Mouse (Mus musculus): ENCODE results near the gene 4931406C07Rik. TPM values are rescaled to one million over a fixed set of nuclear protein-coding genes. Genes with fewer than 3 reads are reported as not detected.

Gene 4931406C07Rik
- 1.5 and 1.9 TPM in 2 replicates for polyA plus RNA-seq (2012)

DNA sequence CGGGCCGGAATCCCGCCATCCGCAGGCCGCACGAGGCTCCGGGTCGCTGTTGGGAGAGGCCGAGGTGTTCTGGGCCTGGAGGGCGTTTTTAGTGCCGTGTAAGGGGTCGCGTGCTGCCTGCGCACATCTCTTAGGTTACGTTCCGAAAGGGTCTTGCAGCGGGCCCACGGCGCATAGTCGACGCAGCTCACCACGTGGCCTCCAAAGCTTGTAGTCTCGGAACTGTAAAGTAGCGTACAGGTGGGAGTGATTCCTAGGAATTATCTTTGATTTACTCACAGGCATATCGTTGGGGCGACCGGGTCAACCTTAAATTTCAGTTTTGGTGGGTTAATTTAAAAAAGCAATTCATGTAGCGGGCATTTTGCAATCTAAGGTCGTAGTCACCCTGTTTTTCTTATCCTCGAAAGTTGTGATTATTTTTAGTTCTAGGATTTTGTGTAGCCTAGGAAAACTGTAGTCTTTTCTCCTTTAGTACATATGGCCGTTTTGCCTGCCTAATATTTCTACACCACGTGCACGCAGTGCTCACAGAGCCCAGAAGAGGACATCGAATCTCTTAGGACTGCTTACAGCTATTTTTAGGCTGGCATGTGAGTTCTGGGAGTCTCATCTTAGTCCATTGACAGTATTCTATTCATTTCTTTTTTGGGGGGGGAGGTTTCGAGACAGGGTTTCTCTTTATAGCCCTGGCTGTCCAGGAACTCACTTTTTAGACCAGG, at the start of gene 4931406C07Rik:
Gene 4931406C07Rik (minus strand): TSS at position 51 of the 722 bp plus-strand sequence.

DNA sequence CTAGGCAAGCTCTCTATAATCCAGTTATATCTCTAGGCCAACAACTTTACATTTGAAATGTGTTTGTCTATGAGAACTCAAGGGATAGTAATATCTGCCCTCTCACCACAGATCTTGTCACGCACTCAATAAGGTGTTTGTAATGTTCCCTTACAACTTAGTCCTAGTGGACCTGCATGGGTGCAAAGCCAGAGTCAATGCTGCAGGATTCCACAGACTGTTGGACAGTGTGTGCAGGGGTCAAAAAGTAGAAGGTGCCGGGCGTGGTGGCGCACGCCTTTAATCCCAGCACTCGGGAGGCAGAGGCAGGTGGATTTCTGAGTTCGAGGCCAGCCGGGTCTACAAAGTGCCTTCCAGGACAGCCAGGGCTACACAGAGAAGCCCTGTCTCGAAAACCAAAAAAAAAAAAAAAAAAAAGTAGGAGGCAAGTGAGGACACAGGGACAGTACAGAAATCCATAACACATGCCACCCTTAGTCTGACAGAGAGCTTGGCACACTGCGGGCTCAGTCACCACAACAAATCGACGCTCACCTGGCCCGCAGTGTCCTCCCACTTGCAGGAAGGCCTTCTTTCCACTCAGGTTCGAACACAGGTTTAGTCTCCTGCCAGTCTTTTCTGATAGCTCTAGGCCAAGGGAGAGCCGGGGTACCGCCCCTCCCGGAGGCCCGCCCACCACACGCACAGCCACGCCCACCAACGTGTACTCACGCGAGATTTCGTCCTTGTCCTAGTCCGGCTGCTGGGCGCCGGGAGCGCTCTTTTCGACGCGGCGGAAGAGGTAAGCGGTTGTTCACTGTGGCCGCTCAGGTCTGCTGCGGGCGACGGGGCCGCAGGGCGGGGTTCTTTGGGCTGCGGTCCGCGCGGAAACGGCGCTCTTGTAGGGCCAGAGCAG, 498 bp downstream of the 4931406C07Rik start, which contains the start of gene Taf1d:
Gene Taf1d (plus strand): TSS at position 712 of the 895 bp plus-strand sequence.

DNA sequence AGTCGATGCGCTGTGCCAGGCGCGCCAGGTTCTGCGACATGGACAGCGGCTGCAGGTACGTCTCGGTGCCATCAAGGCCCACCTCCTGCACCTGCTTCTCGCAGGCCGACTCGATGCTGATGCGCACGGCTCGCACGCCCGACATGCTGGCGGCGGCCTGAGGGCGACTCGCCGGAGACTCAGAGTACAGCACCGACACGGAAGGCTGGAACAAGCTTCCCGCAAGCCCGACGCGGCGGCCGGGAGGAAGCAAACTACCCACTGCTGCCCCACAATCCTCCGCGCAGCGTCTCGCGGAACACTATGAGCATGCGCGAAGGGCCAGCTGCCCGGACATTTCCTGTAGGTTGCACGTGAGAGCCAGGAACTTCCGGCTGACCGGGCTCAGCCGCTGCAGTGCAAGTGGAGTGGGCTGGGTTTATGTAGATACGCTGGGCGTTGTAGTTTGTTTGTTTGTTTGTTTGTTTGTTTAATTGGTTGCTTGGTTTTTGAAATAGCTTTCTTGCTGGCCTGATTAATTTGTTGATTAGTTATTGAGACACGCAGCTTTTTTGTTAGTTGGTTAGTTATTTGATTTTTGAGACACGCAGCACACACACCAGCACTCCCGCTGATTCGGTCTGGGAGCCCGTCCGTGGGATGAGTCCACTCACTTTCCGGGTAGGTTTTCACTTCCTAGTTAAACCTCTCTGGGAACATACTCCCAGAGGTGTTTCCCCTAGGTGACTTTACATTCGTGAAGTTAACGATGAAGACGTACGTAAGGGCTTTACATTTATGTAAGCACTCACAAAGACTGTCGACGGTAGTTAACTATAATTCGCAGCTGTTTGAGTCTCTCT, 26.4 kb downstream of the 4931406C07Rik start, which contains the start of gene Med17:
Gene Med17 (minus strand): TSS at position 283 of the 842 bp plus-strand sequence.

DNA sequence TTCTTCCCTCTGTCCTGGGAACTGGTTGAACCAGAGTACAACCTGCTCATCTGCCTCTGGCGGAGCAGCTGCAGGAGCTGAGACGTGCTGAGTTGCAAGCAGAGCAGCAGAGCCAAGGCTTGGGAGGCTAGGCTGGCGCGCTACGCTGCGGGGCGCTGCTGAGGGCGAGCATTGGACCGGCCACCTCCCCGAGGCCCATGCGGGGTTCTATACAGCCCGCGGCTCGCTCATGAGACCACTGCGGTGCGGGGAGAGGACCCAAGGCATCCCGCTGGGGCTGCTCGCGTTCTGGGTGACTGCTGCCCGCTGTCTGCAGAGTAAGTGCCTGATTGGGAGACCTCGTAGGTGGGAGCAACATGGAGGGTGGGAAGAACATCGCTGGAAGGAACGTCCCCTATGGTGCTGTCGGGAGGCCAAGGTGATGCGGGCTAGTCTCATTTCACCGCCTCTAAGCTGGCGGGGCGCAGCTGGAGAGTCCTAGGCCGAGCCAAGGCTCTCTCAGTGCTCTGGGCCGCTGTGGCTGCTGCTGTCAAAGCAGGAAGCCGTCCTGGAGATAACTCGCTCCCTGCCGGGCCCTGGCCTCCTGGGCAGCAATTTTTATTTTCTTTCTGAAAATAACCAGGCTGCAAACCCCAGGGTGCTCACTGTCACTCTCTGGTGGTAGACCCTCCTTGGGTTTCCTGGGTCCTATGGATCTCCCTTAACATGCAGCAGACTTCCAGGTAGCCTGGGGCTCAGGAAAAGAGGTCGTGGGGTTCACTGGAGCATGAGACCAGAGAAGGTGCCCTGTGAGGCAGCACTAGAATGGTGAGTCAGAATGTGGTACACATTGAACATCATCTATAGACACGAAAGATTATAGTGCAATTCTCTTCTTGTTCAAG, 67.0 kb downstream of the 4931406C07Rik start, which contains the start of gene Vstm5:
Gene Vstm5 (plus strand): TSS at position 4 of the 884 bp plus-strand sequence.

Other genes starting within 250 kb of the 4931406C07Rik start
- gene Hephl1, start 194.3 kb downstream of the 4931406C07Rik start, polyA plus RNA-seq (2012): not detected in 2 replicates
- not detected in 2 replicates for gene Vstm5, start 67.4 kb downstream of the 4931406C07Rik start, polyA plus RNA-seq (2012)
- gene Med17, start 26.5 kb downstream of the 4931406C07Rik start, polyA plus RNA-seq (2012): 12.9 and 14.6 TPM in 2 replicates
- gene Taf1d, start 234 bp downstream of the 4931406C07Rik start, polyA plus RNA-seq (2012): 28.1 and 28.8 TPM in 2 replicates
- gene Cep295, start 51.3 kb upstream of the 4931406C07Rik start, polyA plus RNA-seq (2012): 3.8 and 4.0 TPM in 2 replicates
- gene Smco4, start 187.0 kb upstream of the 4931406C07Rik start, polyA plus RNA-seq (2012): 24.3 and 28.4 TPM in 2 replicates

Data from megakaryocyte-erythroid progenitor cell, adult 5 weeks (primary cell).